Mouse (Mus musculus) neural tube, embryonic 12.5 days (tissue): Measurements from ENCODE around the gene Adprh. TPM values are rescaled to one million over a fixed set of nuclear protein-coding genes. Genes with fewer than 3 reads are reported as not detected.
"Not testable (repeated sequence)": the region's sequence is repeated elsewhere in the genome, so short reads cannot be mapped to it uniquely, and the experiment has no call there.

Experiments used
- ATAC-seq: fragments of 200-750 bp; cut with Nextera tagmentation; 2 replicates; pipeline ENCODE4 v1.8.0; 2017; ENCODE audit warnings: low read depth, mild to moderate bottlenecking, moderate TSS enrichment, moderate library complexity; ENCODE audit not compliant: low FRiP score
- H3K27ac ChIP-seq: fragments of 300-500 bp; sonication (generic); 2 replicates; pipeline ENCODE4 v1.5.1; 2016
- H3K27me3 ChIP-seq: fragments of 300-500 bp; sonication (generic); replicated peaks from 2 replicates; pipeline ENCODE4 v1.6.1; 2016; ENCODE audit warnings: mild to moderate bottlenecking
- H3K36me3 ChIP-seq: fragments of 300-500 bp; sonication (generic); 2 replicates; pipeline ENCODE4 v1.6.1; 2016; ENCODE audit warnings: mild to moderate bottlenecking
- H3K4me1 ChIP-seq: fragments of 300-500 bp; sonication (generic); 2 replicates; pipeline ENCODE4 v1.6.1; 2016
- H3K4me2 ChIP-seq: fragments of 300-500 bp; sonication (generic); replicated peaks from 2 replicates; pipeline ENCODE4 v1.6.1; 2016; ENCODE audit warnings: mild to moderate bottlenecking
- H3K4me3 ChIP-seq: fragments of 300-500 bp; sonication (generic); 2 replicates; pipeline ENCODE4 v1.5.1; 2016
- H3K9ac ChIP-seq: fragments of 300-500 bp; sonication (generic); 2 replicates; pipeline ENCODE4 v1.6.1; 2016; ENCODE audit warnings: mild to moderate bottlenecking
- H3K9me3 ChIP-seq: fragments of 300-500 bp; sonication (generic); 2 replicates; pipeline ENCODE4 v1.6.1; 2016; ENCODE audit warnings: mild to moderate bottlenecking
- WGBS: fragments of 180-500 bp; shearing (Covaris S2); methylation state at CpG from one replicate; pipeline ENCODE4 v1.1.7; 2016; 5-methylcytosine and 5-hydroxymethylcytosine counted together
- polyA plus RNA-seq: library from polyadenylated mRNA; unstranded; fragments of >200 nt; fragmentation: Nextera tagmentation; extraction: Ambion mirVana; gene quantifications from 2 replicates; pipeline ENCODE4 v1.2.1, GENCODE M21; 2016

Adprh gene
- polyA plus RNA-seq, 1 experiment from 2014 or later = 150 TPM

DNA sequence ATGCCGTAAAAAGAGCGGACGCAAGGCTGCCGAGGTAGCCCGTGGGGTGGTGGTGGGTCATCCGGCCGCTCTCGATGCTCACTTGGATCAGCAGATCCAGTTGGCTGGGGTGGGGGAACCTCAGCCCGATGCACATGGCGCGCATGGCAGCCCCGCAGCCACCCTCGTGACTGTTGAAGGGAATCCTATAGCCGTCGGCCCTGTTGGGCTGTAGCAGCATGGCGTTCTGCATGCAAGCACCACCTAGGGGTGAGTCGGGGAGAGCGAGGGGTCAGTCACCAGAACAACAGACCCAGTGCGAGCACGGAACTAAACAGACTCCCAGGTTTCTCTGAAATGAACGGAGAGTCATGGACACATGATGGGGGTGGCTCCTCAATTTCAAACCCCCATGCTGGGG lies 5.1 kb downstream of the Adprh start:
- peaks cover 11% of the 10 kb centered on the region for H3K4me1 ChIP-seq
- no peak overlapping the region for H3K4me2 ChIP-seq
- H3K9ac ChIP-seq = no peak overlapping the region
- no peaks in the 10 kb centered on the region for H3K9me3 ChIP-seq
- H3K27me3 ChIP-seq = no peaks in the 10 kb centered on the region
- ATAC-seq = no peak
- no peak overlapping the region for H3K4me3 ChIP-seq
- peaks cover 73% of the 10 kb centered on the region for H3K36me3 ChIP-seq
- H3K27ac ChIP-seq = no peak overlapping the region
- 93% methylated on average over 21 of the region's 21 CpGs for WGBS

DNA sequence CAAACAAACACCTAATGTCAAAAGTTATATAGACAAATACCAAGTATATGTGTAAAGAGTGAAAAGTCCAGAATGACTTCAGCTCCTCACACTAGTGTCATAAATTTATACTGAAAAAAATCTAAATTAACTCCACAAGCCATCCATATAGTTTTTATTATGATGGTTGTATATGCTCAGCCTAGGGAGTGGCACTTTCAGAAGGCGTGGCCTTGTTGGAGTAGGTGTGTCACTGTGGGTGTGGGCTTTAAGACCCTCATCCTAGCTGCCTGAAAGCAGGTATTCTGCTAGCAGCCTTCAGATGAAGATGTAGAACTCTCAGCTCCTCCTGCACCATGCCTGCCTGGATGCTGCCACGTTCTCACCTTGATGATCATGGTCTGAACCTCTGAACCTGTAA lies 6.4 kb downstream of the Adprh start:
- H3K9ac ChIP-seq, H3K4me2 ChIP-seq, H3K27me3 ChIP-seq, H3K27ac ChIP-seq, ATAC-seq, H3K9me3 ChIP-seq, H3K4me3 ChIP-seq, H3K4me1 ChIP-seq: not testable (repeated sequence)
- H3K36me3 ChIP-seq = peaks cover 73% of the 10 kb centered on the region
- 95% methylated on average over 2 of the region's 2 CpGs for whole genome bisulfite sequencing

DNA sequence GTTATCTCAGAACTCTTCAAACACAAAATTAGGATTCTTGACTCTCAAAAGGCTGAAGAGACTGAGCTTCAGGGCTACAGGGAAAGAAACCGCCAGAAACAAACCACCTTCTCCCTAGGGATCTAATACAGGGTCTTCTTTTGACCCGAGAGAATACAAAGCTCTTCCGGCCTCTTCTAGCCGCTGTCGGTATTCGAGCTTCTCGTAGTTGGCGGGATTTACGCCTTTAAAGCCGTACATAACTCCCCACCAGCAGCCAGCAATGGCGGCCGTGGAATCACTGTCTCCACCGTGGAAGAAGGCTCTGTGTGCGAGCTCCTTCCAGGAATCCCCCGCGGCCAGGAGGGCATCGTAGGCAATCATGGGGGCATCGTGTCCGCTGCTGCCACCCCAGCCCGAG lies 6.9 kb downstream of the Adprh start:
- Histone ChIP-seq H3K27ac (no peak overlapping the region), H3K27me3 (no peaks in the 10 kb centered on the region), H3K4me3 (no peak overlapping the region), H3K9me3 (no peaks in the 10 kb centered on the region), H3K9ac (no peak overlapping the region), H3K4me2 (no peak overlapping the region), H3K36me3 (peaks cover 73% of the 10 kb centered on the region), H3K4me1 (no peaks in the 10 kb centered on the region)
- 96% methylated on average over 20 of the region's 20 CpGs for WGBS
- no peak for ATAC-seq

DNA sequence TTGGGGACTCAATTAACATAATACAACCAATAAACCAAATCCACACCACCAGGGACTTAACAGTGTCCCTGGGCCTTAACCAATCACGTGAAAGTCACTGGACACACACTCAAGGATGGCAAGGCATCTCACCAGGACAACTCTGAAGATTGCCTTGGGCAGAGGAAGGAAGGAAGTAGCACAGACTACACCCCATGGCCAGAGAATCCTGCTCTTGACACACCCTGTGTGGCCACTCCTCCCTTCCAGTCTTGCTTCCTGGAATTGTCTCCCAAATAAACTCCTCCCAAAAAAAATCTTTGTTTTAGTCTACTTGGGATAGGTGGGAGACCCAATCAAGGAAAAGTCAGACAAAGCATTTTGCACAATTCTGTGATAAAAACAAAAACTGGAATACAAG lies 7.5 kb downstream of the Adprh start:
- Histone ChIP-seq H3K4me2 (no peak overlapping the region), H3K27me3 (no peaks in the 10 kb centered on the region), H3K9me3 (no peaks in the 10 kb centered on the region), H3K4me1 (no peaks in the 10 kb centered on the region), H3K27ac (no peak overlapping the region), H3K36me3 (peaks cover 67% of the 10 kb centered on the region), H3K9ac (no peak overlapping the region), H3K4me3 (no peak overlapping the region)
- 87% methylated on average over 1 of the region's 1 CpGs for WGBS
- no peak for ATAC-seq

DNA sequence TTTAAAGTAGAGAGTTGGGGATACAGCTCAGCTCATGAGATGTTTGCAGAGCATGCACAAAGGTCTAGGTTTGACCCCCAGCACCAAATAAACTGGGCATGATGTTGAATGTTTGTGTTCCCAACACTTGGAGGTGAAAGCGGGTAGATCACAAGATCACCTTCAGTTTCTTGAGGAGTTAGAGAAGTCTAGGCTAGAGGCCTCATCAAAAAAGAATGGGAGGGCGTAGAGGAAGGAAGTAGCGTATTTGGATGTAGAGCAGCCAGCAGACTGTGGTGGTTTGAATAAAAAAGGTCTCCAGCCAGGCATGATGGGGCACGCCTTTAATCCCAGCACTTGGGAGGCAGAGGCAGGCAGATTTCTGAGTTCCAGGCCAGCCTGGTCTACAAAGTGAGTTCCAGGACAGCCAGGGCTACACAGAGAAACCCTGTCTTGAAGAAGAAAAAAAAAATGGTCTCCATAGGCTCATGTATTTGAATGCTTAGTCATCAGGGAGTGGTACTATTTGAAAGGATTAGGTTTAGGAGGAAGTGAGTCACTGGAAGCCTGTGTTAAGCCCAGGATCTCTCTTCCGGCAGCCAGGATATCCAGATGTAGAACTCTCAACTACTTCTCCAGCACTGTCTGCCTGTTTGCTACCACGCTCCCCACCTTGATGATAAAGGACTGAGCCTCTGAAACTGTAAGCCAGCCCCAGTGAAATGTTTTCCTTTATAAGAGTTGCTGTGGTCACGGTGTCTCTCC lies 8.6 kb downstream of the Adprh start:
- H3K4me1 ChIP-seq = no peaks in the 10 kb centered on the region
- no peaks in the 10 kb centered on the region for H3K27me3 ChIP-seq
- ATAC-seq = no peak
- no peak overlapping the region for H3K4me3 ChIP-seq
- peaks cover 60% of the 10 kb centered on the region for H3K36me3 ChIP-seq
- H3K27ac ChIP-seq = no peak overlapping the region
- H3K9ac ChIP-seq = no peak overlapping the region
- 97% methylated on average over 7 of the region's 7 CpGs for WGBS
- H3K9me3 ChIP-seq = no peaks in the 10 kb centered on the region
- H3K4me2 ChIP-seq = no peak overlapping the region

DNA sequence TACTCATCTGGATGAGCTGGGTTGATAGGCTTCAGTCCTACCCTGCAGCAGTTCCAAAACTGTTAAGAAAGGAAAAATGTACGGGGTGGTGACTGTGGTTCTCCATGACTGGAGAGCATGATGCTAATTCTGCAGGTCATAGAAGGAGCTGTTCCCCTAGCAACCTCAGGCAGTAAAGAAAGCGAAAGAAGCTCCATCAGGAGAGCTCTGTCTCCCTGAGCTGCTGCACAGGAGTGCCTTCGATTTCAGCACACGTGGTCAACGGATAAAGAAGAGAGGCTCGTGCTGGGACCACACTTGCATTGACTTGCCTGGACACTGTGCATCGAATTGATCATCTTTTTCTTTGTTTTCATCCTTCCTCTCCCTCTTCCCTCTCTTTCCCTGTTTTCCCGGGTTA lies 10.3 kb downstream of the Adprh start:
- Histone ChIP-seq H3K27ac (no peak overlapping the region), H3K27me3 (no peaks in the 10 kb centered on the region), H3K4me1 (no peaks in the 10 kb centered on the region), H3K9ac (no peak overlapping the region), H3K4me2 (no peak overlapping the region), H3K4me3 (no peak overlapping the region), H3K36me3 (peaks cover 44% of the 10 kb centered on the region), H3K9me3 (no peaks in the 10 kb centered on the region)
- ATAC-seq = no peak
- 84% methylated on average over 8 of the region's 8 CpGs for WGBS

DNA sequence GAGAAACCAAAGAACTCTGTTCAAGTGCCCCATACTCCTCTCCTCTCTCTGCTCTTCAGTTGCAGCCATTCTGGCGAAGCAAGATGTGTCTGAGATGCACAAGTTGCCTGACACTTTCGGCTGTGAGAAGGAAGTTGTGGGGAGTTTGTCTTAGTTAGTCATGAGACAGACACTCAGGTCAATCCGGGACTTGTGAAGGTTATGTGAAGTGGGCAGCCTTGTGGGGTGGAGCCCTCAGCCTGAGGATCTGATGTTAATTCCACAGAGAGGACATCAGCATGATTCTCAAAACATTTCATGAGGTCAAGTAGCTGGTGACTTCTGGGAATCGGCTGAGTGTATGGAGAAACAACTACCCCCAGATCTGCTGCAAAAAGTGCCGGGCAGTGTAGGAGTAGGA lies 10.9 kb downstream of the Adprh start:
- no peak for ATAC-seq
- Histone ChIP-seq H3K4me2 (no peak overlapping the region), H3K4me3 (no peak overlapping the region), H3K27ac (no peak overlapping the region), H3K36me3 (peaks cover 38% of the 10 kb centered on the region), H3K27me3 (no peaks in the 10 kb centered on the region), H3K4me1 (no peaks in the 10 kb centered on the region), H3K9me3 (no peaks in the 10 kb centered on the region), H3K9ac (no peak overlapping the region)
- 92% methylated on average over 5 of the region's 5 CpGs for WGBS

DNA sequence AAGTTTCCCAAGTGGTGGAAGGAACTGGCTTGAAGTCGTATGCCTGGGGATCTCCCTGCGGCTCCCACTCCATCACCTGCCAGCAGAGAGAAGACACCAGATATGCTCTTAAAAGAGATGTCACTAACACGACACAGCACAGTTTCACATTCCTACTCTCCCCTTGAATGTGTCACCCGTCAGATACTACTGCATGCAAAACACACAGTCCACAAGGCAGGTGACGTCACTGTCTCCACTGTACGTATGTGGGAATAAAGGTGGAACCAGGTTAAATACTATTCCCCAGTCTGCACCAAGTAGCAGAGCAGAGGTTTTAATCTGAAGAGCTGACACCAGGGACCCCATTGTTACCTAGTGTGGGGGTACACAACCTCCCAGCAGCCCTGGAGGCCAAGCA lies 12.1 kb downstream of the Adprh start:
- Histone ChIP-seq H3K27ac (no peak overlapping the region), H3K4me3 (no peak overlapping the region), H3K27me3 (no peaks in the 10 kb centered on the region), H3K4me1 (no peaks in the 10 kb centered on the region), H3K9ac (no peak overlapping the region), H3K9me3 (no peaks in the 10 kb centered on the region), H3K4me2 (no peak overlapping the region), H3K36me3 (peaks cover 26% of the 10 kb centered on the region)
- no peak for ATAC-seq
- WGBS = 89% methylated on average over 6 of the region's 6 CpGs

DNA sequence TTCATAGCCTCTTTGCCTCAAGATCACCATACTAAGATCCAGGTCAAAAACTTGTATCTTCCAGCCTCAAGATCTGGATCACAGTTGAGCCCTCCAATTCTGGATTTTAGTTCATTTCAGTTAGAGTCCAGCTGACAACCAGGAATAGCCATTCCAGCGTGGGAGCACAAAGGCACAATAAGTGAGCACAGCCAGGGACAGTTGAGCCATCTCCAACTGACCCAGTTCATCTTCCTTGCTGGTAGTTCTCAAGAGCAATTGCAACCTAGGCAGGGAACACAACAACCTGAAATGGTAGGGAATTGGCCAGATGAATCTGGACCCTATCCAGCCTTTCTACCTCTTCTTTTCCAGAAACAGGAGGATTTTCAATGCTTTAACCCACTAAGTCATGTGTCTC lies 13.3 kb downstream of the Adprh start:
- Histone ChIP-seq H3K9me3 (no peaks in the 10 kb centered on the region), H3K4me1 (no peaks in the 10 kb centered on the region), H3K27me3 (no peaks in the 10 kb centered on the region), H3K27ac (no peak overlapping the region), H3K9ac (no peak overlapping the region), H3K36me3 (peaks cover 13% of the 10 kb centered on the region), H3K4me3 (no peak overlapping the region), H3K4me2 (no peak overlapping the region)
- 89% methylated on average over 1 of the region's 1 CpGs for WGBS
- ATAC-seq = no peak

DNA sequence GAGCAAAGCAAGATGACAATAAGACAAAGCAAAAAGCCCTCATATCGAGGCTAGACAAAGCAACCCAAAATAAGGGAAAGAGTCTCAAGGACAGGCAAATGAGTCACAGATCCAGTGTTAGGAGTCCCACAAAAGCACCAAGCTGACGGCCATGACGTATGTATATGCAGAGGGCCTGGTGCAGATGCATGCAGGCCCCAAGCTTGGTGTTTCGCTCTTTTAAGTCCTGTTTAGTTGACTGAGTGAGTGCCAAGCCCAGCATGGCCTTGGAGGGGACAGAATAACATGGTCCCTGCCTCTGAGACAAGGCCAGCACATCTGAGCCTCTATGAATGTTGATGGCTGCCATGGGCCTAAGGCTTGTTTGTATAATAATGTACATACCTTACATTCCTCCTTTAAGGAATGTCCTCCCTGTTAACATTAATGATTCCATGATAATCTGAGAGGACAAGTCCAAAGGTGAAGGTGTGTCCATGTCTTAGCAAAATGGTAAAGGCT lies 18.2 kb downstream of the Adprh start:
- Histone ChIP-seq H3K9ac (no peak overlapping the region), H3K9me3 (no peaks in the 10 kb centered on the region), H3K27me3 (no peaks in the 10 kb centered on the region), H3K4me3 (no peak overlapping the region), H3K4me1 (no peaks in the 10 kb centered on the region), H3K27ac (no peak overlapping the region), H3K36me3 (no peaks in the 10 kb centered on the region), H3K4me2 (no peak overlapping the region)
- no peak for ATAC-seq
- 78% methylated on average over 4 of the region's 4 CpGs for WGBS

DNA sequence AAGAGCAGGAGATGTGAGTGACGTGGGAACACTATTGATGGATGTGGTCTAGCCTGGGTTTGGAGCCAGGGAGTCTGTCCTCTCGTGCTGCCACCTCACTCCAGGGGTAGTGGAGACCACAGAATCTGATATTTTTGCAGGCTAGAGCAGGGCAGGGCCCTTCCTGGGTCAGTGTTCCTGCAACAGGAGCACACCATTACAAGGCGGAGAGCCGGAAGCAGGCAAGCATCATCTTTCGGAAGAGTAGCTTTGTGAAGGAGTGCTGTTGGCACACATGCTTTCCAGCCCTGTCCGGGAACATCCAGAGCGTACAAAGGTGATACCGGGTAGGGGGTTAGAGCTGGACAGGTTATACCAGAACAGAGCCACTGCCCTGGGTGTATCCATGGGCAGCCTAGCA lies 19.0 kb downstream of the Adprh start:
- Histone ChIP-seq H3K4me2 (no peak overlapping the region), H3K27me3 (no peaks in the 10 kb centered on the region), H3K9me3 (no peaks in the 10 kb centered on the region), H3K36me3 (no peaks in the 10 kb centered on the region), H3K4me3 (no peak overlapping the region), H3K4me1 (no peaks in the 10 kb centered on the region), H3K27ac (no peak overlapping the region), H3K9ac (no peak overlapping the region)
- ATAC-seq = no peak
- WGBS = 87% methylated on average over 8 of the region's 8 CpGs

DNA sequence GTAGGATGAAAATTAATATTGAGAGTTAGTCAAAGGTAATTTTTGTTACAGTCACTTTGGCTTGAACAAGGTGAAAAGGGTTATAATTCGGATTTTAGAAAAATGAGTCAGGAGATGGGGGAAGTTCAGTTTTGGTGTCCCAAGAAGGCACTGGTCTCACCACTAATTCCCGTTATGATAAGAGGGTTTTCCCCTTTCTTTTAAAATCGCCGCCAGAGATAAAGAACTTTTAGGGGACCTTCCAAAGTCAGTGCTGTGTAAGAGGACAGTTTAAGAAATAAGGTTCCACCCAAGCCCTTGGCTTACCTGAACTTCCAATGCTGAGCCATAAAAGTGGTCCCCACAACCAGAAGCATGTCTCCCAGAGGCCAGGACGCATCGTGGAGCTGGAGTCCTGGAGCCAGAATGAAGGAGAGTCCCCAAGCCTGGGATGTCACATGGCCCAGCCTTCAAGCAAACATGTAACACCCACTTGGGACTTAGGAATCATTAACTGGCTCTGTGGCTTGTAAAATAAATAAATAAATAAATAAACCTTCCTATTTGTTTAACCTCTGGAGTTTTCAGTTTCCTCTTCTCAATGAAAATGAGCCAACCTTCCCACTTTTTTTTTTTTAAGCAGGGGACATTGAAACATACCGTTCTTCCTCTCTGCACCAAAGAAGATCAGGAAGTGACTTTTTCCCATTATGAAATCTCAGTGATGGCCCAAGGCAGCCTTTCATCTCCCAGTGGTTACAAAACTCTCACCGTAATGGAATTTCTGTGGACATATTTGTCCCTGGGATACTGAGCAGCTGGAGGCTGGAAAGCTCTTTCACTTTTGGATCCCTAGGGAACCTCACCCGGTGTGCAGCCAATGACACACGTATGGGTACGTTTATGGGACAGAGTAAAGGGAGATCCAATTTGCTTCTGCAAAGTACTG lies 19.7 kb downstream of the Adprh start, which contains the start of gene Pla1a:
Gene Pla1a, minus strand, starts transcription at position 648 of the 928 bp plus-strand sequence.
- Histone ChIP-seq H3K27me3 (no peaks in the 10 kb centered on the region), H3K4me1 (no peaks in the 10 kb centered on the region), H3K9ac (no peak within 1 kb of the TSS), H3K4me2 (no peak within 1 kb of the TSS), H3K27ac (no peak within 1 kb of the TSS), H3K4me3 (no peak within 1 kb of the TSS), H3K36me3 (no peaks in the 10 kb centered on the region), H3K9me3 (no peaks in the 10 kb centered on the region)
- WGBS = 87% methylated on average over 11 of the region's 11 CpGs
- ATAC-seq = no peak
